Mouse (Mus musculus): Measurements from ENCODE around the gene 4931414P19Rik.

Gene 4931414P19Rik

GRCm38 (mm10) chr14:54605752-54606321 is at the start of gene 4931414P19Rik:
Gene 4931414P19Rik (minus strand): TSS chr14:54605993.
- no peak for DNase-seq (ENCODE audit: low spot score)

- no peak for DNase-seq (ENCODE audit: low spot score)
Observed at GRCm38 (mm10) chr14:54653496-54653895, 47.7 kb upstream of the 4931414P19Rik start.

GRCm38 (mm10) chr14:54652787-54653186 is 47.0 kb upstream of the 4931414P19Rik start:
- DNase-seq (ENCODE audit: low spot score), result no peak

GRCm38 (mm10) chr14:54651556-54651955 is 45.8 kb upstream of the 4931414P19Rik start:
- DNase-seq (ENCODE audit: low spot score), result no peak

- no peak for DNase-seq (ENCODE audit: low spot score)
Observed at GRCm38 (mm10) chr14:54650621-54651454, 45.0 kb upstream of the 4931414P19Rik start.

GRCm38 (mm10) chr14:54647900-54648299 is 42.1 kb upstream of the 4931414P19Rik start:
- DNase-seq (ENCODE audit: low spot score), result no peak

- DNase-seq (ENCODE audit: low spot score), result no peak
Observed at GRCm38 (mm10) chr14:54646898-54647636, 41.3 kb upstream of the 4931414P19Rik start.

GRCm38 (mm10) chr14:54646455-54646854 is 40.7 kb upstream of the 4931414P19Rik start:
- no peak for DNase-seq (ENCODE audit: low spot score)

- DNase-seq (ENCODE audit: low spot score), result no peak
Observed at GRCm38 (mm10) chr14:54644294-54644693, 38.5 kb upstream of the 4931414P19Rik start.

GRCm38 (mm10) chr14:54643011-54643410 is 37.2 kb upstream of the 4931414P19Rik start:
- DNase-seq (ENCODE audit: low spot score), result no peak

- DNase-seq (ENCODE audit: low spot score), result no peak
Observed at GRCm38 (mm10) chr14:54642224-54642944, 36.6 kb upstream of the 4931414P19Rik start.

- peak; percentile 67 for DNase-seq (ENCODE audit: low spot score)
Observed at GRCm38 (mm10) chr14:54641305-54641969, 35.6 kb upstream of the 4931414P19Rik start, which contains the start of gene Cdh24. Gene Cdh24 (minus strand): TSS chr14:54641364.

- no peak for DNase-seq (ENCODE audit: low spot score)
Observed at GRCm38 (mm10) chr14:54640946-54641304, 35.1 kb upstream of the 4931414P19Rik start, which contains the start of gene Gm17606. Gene Gm17606 (plus strand): TSS chr14:54640952.

GRCm38 (mm10) chr14:54640121-54640520 is 34.3 kb upstream of the 4931414P19Rik start:
- no peak for DNase-seq (ENCODE audit: low spot score)

- no peak for DNase-seq (ENCODE audit: low spot score)
Observed at GRCm38 (mm10) chr14:54638210-54638609, 32.4 kb upstream of the 4931414P19Rik start.

- DNase-seq (ENCODE audit: low spot score), result no peak
Observed at GRCm38 (mm10) chr14:54636954-54637353, 31.2 kb upstream of the 4931414P19Rik start.

GRCm38 (mm10) chr14:54634182-54634581 is 28.4 kb upstream of the 4931414P19Rik start:
- DNase-seq (ENCODE audit: low spot score), result no peak

- DNase-seq (ENCODE audit: low spot score), result no peak
Observed at GRCm38 (mm10) chr14:54632252-54632651, 26.5 kb upstream of the 4931414P19Rik start.

- no peak for DNase-seq (ENCODE audit: low spot score)
Observed at GRCm38 (mm10) chr14:54631240-54631599, 25.4 kb upstream of the 4931414P19Rik start.

GRCm38 (mm10) chr14:54630583-54631239 is 24.9 kb upstream of the 4931414P19Rik start:
- no peak for DNase-seq (ENCODE audit: low spot score)

GRCm38 (mm10) chr14:54629797-54630196 is 24.0 kb upstream of the 4931414P19Rik start:
- no peak for DNase-seq (ENCODE audit: low spot score)
